Mouse (Mus musculus) induced T-regulatory cell, adult 2 months (primary cell): Measurements from ENCODE around the gene Fbxw10.
A peak's percentile ranks its signal among the peaks of the same experiment; 100 is the strongest.

Experiments
- DNase-seq: peaks from one replicate; pipeline ENCODE4 v3.0.0-alpha.2; 2012; ENCODE audit warnings: low read depth

Gene Fbxw10

DNA sequence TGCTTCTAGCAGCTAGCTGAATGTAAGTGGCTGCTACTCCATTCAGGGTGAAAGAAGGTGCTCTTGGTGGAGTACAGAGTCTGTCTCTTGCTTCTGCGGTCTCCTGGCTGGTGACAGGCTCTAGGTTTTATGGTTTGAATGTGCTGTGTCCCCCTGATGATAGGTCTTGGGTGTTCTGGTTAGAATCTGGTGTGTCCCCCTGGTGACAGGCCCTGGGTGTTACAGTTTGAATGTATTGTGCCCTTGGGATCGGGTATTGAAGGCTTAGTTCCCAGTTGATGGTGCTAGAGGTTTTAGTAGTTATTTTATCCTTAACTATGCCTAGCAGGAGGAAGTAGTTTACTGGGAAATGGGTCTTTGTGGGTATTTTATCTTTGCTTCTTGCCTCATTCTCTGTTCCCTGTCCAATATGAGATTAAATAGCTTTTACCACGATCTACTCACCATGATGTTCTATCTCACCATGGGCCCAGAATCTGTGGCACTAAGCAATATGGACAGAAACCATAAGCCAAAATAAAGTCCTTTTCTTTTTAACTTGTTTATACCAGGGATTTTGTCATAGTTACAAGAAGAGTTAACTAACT, 62.9 kb downstream of the Fbxw10 start:
- peak; percentile 38 for DNase-seq

DNA sequence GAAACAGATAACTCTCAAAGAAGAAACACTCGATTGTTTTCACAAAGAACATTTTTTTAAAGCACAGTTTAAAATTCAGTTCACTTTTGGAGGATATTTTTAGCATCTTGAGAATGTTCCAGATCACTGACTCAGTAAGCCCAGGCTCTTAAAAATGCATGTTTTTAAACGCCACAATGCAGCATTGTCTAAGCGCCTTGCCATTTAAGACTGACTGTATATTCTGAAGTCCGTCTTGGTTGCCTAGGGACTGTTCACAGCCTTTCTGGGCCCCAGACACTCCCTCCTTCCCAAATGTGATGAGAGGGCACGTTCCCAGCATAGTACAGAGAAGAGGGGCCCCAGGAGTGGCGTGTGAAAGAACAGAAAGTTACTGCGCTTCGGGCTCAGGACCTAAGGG, 64.5 kb downstream of the Fbxw10 start:
- DNase-seq = no peak

DNA sequence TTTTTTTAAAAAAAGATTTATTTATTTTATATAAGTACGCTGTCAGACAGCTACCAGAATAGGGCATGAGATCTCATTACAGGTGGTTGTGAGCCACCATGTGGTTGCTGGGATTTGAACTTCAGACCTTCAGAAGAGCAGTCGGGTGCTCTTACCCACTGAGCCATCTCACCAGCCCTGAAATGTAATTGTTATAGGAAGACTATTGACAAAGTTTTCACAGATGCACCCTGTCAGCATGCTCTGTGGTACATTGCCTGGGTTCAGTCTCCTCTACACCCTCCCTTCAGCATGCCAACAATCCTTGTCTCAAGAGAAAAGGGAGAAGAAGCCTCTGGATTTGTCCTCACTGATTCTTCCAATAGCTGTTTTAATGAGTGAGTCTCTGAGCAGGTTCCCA, 66.3 kb downstream of the Fbxw10 start:
- no peak for DNase-seq

DNA sequence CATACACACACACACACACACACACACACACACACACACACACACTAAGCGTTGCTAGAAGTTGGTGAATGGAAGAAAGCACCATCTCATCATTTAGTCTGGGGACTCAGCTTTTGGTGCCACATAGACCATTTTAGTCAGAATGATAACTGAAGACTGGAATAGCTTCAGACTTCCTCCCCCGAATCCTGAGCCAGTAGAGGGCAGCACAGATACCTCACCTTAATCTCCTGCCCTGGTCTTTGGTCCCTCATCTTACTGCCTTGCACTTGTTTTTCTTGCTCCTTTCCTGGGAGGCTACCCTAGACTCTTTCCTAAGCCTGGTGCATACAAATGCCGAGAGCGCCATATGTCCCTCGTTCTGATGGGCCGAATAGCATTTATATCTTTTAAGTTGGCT, 67.7 kb downstream of the Fbxw10 start:
- DNase-seq = peak; percentile 21

DNA sequence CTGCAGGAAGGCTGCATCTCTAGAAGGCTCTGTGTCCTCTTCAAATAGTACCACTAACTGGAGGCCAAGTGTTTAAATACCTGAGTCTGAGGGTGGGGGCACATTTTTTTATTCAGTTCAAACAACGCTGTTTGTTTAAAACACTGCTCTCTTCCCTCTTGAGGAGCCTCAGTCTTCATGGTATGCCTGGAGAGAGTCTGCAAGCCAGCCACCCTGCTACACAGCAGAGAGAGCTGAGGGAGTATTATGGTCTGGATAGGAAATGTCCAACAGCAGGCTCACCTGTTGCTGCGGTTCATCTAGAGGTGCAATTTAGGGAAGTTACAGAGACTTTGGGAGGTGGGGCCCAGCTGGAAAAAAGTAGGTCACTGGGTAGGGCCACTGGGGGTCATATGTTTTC, 68.6 kb downstream of the Fbxw10 start:
- DNase-seq = no peak

DNA sequence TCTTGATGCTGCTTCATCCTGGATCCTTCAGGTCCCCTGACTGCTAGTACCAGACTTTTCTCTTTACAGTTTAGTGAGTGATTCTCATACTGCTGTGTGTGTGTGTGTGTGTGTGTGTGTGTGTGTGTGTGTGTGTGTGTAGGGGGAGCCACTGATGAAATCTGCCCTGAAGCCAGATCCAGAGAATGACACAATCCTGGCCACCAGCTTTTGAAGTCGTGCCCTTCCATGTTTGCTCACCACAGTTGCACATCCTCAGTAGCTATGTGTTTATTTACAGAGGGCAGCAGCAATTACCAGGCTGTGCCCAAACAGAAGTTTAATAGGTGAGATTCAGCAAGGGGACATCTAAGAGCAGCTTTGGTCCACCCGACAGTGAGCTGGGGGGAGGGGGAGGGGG, 69.9 kb downstream of the Fbxw10 start:
- DNase-seq = no peak

DNA sequence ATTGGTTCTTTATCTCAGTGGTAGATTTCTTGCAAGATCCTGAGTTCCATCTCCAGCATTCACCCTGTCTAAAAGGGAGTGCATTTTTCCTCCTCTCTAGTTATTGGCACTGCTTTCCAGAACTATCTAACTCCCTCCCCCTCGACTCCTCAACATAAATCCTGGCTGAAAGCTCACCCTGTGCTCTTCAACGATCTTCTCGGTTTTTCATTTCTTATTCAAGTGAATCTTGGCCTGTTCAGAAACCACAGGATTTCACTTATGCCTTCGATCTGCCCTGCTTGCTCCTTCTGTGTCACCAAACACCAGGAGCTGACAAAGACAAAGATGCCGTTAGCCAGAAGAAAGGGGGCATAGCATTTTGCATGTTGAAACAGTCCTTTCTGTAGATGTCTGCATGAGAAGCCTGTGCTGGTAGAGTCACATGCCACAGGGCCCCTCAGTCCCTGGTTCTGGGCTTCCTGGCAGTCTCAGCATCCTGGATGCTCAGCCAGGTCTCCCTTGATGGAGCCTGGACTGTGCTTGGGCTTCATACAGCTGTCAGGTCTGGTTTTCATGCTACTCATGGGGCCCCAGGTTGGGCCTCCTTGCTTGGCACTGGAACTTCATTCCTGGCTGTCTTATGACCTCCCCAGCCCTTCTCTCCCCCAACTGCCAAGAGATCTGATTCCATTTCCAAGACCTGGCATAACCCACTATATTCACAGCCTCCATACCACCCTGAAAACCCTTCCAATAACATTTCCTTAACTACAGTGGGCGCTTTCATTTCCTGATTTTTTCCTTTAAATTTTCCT, 73.3 kb downstream of the Fbxw10 start:
- no peak for DNase-seq

DNA sequence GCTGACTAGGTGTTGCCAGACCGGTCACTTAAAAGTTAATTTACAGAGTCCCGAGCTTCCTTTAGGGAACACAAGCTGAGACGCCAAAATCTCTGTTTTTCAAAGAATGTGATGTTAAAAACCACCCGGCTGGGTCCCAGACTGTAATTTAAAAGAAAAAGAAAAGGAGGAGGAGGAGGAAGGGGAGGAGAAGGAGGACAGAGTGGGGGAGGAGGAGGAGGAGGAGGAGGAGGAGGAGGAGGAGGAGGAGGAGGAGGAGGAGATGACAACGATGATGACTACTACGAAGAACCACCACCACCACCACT, 73.8 kb downstream of the Fbxw10 start:
- DNase-seq = no peak

DNA sequence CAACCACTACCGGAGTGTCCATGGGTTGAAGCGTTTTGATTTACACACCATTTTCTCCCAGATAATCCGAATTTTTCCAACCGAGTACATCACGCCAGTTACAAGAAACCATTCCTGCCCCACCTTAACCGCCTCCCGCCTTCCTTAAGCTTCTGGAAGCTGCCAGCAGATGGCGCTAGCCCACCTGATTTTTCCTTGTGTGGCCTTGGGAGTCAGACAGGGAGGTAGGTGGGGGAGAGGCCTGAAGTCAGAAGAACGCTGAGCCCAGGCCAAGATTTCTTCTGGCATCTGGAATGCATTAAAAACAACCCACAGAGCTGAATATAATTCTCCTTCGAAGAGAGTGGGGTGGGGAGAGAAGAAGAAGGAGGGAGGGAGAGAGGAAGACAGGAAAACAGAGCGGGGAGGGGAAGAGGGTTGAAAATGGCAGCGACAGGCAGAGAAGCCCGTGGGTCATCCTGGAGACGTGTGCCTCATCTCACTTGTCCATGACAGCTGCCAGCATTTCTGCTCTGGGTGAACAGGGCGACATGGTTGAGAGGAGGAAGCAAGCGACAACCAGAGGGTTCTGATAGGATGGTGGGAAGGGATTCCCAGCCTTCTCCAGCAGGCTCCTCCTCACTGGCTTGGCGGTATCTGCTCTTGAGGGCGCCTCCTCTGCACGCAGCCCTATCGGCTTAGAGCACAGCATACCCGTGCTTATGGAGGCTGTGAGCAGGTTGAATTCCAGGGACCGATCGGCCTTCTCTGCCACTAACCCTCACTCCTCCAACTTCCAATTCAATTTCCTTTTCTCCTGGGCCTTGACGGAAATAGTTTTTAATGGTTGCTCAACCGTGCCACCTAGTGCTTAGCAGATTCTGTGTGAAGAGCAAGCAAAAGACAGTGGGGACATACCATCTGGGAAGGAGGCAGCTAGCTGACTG, 74.4 kb downstream of the Fbxw10 start:
- peak; percentile 74 for DNase-seq

DNA sequence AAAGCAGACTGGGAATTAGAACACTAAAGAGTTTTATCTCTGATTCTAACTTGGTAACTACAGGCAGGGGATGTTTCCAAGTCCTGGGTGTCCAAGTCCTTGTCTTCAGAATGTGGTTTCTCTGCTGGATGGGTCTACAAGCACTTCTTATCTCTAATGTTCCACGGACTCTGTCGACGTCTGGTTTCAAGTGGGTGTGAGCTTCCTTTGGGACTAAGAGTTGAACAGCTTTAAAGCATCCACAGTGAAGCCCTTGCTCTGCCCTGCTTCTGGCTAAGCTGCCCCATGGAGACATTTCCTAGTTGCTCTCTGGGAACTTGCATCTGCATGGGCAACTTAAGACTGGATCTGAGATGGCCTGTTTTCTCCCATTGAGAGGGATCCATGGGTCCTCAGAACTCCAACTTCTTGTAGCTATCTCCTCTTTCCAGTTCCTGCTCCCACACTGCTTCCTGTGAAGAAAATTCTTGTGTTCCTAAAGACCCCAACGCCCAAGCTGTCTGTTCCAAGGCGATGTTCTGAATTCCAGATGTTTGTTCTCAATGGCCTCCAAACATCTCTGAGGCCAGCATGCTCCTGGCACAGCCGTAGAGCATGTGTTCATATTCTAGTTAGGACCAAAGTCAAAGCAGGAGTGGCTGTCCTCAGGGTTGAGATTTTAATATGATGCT, 77.4 kb downstream of the Fbxw10 start:
- no peak for DNase-seq
